Mouse (Mus musculus): ENCODE measurements around the gene Srd5a1. TPM values are rescaled to one million over a fixed set of nuclear protein-coding genes. Genes with fewer than 3 reads are reported as not detected.

Gene Srd5a1
- polyA plus RNA-seq, 1 experiment from 2014 or later: 28.0 TPM

- Histone ChIP-seq H3K27ac (ENCODE audit: low read length) (peak overlapping the region; percentile 26; the same call in 1 of the 2 replicates), H3K36me3 (ENCODE audit: control insufficient read depth, insufficient read depth, low read length) (no peaks in the 10 kb centered on the region), H3K9me3 (replicated peaks; ENCODE audit: control insufficient read depth, low read length) (no peaks in the 10 kb centered on the region), H3K9ac (ENCODE audit: low read length) (no peak overlapping the region), H3K4me1 (ENCODE audit: control insufficient read depth, insufficient read depth, low read length) (no peaks in the 10 kb centered on the region), H3K27me3 (ENCODE audit: control insufficient read depth, insufficient read depth, low read length) (no peaks in the 10 kb centered on the region), H3K4me3 (replicated peaks; ENCODE audit: low read length) (no peak overlapping the region), H3K4me2 (ENCODE audit: low read depth, low read length) (no peak overlapping the region)
- ATAC-seq (ENCODE audit: insufficient read depth, low FRiP score): no peak
- WGBS: 76% methylated on average over 8 of the region's 8 CpGs
Observed at GRCm38 (mm10) chr13:69592226-69592625, 19.0 kb downstream of the Srd5a1 start.

GRCm38 (mm10) chr13:69591338-69591737, 19.9 kb downstream of the Srd5a1 start:
- H3K27me3 ChIP-seq (ENCODE audit: control insufficient read depth, insufficient read depth, low read length): no peaks in the 10 kb centered on the region
- no peak overlapping the region for H3K9ac ChIP-seq (ENCODE audit: low read length)
- no peak overlapping the region for H3K4me3 ChIP-seq (replicated peaks; ENCODE audit: low read length)
- no peak overlapping the region for H3K4me2 ChIP-seq (ENCODE audit: low read depth, low read length)
- 0 out of 2 replicates have a peak overlapping the region, but pooled peaks have one; percentile 8 for H3K27ac ChIP-seq (ENCODE audit: low read length)
- no peak for ATAC-seq (ENCODE audit: insufficient read depth, low FRiP score)
- no peaks in the 10 kb centered on the region for H3K9me3 ChIP-seq (replicated peaks; ENCODE audit: control insufficient read depth, low read length)
- 81% methylated on average over 5 of the region's 5 CpGs for WGBS
- no peaks in the 10 kb centered on the region for H3K36me3 ChIP-seq (ENCODE audit: control insufficient read depth, insufficient read depth, low read length)
- 0 out of 2 replicates have a peak, but pooled peaks cover under 1% of the 10 kb centered on the region for H3K4me1 ChIP-seq (ENCODE audit: control insufficient read depth, insufficient read depth, low read length)

GRCm38 (mm10) chr13:69588263-69588662, 23.0 kb downstream of the Srd5a1 start:
- no peaks in the 10 kb centered on the region for H3K9me3 ChIP-seq (replicated peaks; ENCODE audit: control insufficient read depth, low read length)

DNA sequence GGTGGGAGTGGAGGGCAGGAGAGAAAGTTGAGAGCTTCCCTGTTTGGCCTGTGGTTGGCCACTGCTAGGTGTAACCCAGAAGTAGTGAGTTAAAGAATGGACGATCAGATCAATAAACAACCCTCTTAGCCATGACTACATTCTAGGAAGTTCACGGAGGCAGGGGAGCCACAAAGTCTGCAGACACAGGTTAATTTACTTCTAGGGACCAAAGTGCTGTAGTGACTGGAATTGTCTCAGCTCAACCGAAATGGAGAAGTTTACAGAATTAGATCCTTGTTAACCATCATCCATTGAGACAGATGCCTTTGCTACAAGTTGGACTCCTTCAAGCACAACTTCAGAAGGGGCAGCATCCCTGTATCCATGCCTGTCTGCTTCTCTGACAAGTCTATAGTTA, 23.4 kb downstream of the Srd5a1 start:
- no peak overlapping the region for H3K4me3 ChIP-seq (replicated peaks; ENCODE audit: low read length)
- H3K9me3 ChIP-seq (replicated peaks; ENCODE audit: control insufficient read depth, low read length): no peaks in the 10 kb centered on the region
- no peak for ATAC-seq (ENCODE audit: insufficient read depth, low FRiP score)
- no peaks in the 10 kb centered on the region for H3K36me3 ChIP-seq (ENCODE audit: control insufficient read depth, insufficient read depth, low read length)
- no peak overlapping the region for H3K9ac ChIP-seq (ENCODE audit: low read length)
- no peaks in the 10 kb centered on the region for H3K27me3 ChIP-seq (ENCODE audit: control insufficient read depth, insufficient read depth, low read length)
- H3K4me1 ChIP-seq (ENCODE audit: control insufficient read depth, insufficient read depth, low read length): peaks cover 10% of the 10 kb centered on the region
- H3K4me2 ChIP-seq (ENCODE audit: low read depth, low read length): no peak overlapping the region
- H3K27ac ChIP-seq (ENCODE audit: low read length): no peak overlapping the region
- WGBS: 57% methylated on average over 3 of the region's 3 CpGs

More at GRCm38 (mm10) chr13:69588263-69588662, 23.0 kb downstream of the Srd5a1 start:
- Histone ChIP-seq H3K27me3 (ENCODE audit: control insufficient read depth, insufficient read depth, low read length) (no peaks in the 10 kb centered on the region), H3K4me1 (ENCODE audit: control insufficient read depth, insufficient read depth, low read length) (peaks cover 10% of the 10 kb centered on the region), H3K36me3 (ENCODE audit: control insufficient read depth, insufficient read depth, low read length) (no peaks in the 10 kb centered on the region), H3K9ac (ENCODE audit: low read length) (no peak overlapping the region), H3K27ac (ENCODE audit: low read length) (no peak overlapping the region), H3K4me2 (ENCODE audit: low read depth, low read length) (no peak overlapping the region), H3K4me3 (replicated peaks; ENCODE audit: low read length) (no peak overlapping the region)
- no peak for ATAC-seq (ENCODE audit: insufficient read depth, low FRiP score)
- WGBS: 47% methylated on average over 6 of the region's 6 CpGs

DNA sequence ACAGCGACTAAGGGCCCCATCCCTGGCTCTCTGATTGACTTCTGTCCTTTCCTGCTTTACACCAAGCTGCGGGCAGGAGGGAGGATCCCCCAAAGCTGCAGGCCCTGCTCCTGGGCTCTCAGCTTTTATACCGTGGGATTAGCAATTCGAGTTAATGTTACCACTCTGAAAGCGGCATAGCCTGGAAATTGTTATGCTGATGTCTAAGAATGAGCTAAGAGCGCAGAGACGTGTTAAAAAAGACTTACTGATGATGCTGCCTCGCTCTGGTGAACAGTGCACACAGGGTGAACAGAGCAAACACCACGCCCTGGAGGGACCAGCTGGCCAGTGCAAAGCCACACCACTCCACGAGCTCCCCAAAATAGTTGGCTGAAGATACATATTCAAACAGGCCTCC, 24.9 kb downstream of the Srd5a1 start:
- WGBS: 63% methylated on average over 10 of the region's 10 CpGs
- ATAC-seq (ENCODE audit: insufficient read depth, low FRiP score): no peak
- Histone ChIP-seq H3K9ac (ENCODE audit: low read length) (no peak overlapping the region), H3K9me3 (replicated peaks; ENCODE audit: control insufficient read depth, low read length) (no peaks in the 10 kb centered on the region), H3K27ac (ENCODE audit: low read length) (no peak overlapping the region), H3K4me3 (replicated peaks; ENCODE audit: low read length) (no peak overlapping the region), H3K4me1 (ENCODE audit: control insufficient read depth, insufficient read depth, low read length) (peaks cover 10% of the 10 kb centered on the region), H3K36me3 (ENCODE audit: control insufficient read depth, insufficient read depth, low read length) (no peaks in the 10 kb centered on the region), H3K4me2 (ENCODE audit: low read depth, low read length) (no peak overlapping the region), H3K27me3 (ENCODE audit: control insufficient read depth, insufficient read depth, low read length) (no peaks in the 10 kb centered on the region)

GRCm38 (mm10) chr13:69585828-69586227, 25.4 kb downstream of the Srd5a1 start:
- H3K27me3 ChIP-seq (ENCODE audit: control insufficient read depth, insufficient read depth, low read length): no peaks in the 10 kb centered on the region
- H3K36me3 ChIP-seq (ENCODE audit: control insufficient read depth, insufficient read depth, low read length): no peaks in the 10 kb centered on the region
- H3K9ac ChIP-seq (ENCODE audit: low read length): no peak overlapping the region
- H3K4me2 ChIP-seq (ENCODE audit: low read depth, low read length): no peak overlapping the region
- no peak for ATAC-seq (ENCODE audit: insufficient read depth, low FRiP score)
- H3K4me1 ChIP-seq (ENCODE audit: control insufficient read depth, insufficient read depth, low read length): peaks cover 10% of the 10 kb centered on the region
- H3K9me3 ChIP-seq (replicated peaks; ENCODE audit: control insufficient read depth, low read length): no peaks in the 10 kb centered on the region
- 53% methylated on average over 6 of the region's 6 CpGs for WGBS
- H3K27ac ChIP-seq (ENCODE audit: low read length): no peak overlapping the region
- H3K4me3 ChIP-seq (replicated peaks; ENCODE audit: low read length): no peak overlapping the region

DNA sequence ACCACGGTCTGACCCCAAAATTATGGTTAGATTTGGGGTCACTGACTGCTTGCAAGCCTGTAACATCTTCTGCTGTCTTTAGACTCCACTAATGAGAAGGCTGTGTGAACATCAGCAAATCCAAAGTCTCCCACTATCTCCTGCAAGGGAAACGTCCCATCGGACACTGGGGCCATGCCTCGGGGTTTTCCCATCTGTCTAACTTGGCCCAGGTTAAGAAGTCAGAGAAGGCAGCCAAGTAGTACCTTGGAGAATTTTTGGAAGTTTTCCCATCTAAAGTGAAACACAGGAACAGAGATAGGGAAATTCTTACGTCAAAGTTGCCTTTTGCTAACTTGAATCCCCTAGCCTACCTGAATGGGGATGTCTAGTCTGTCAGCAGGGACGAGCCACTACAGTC, 27.7 kb downstream of the Srd5a1 start:
- Histone ChIP-seq H3K27me3 (ENCODE audit: control insufficient read depth, insufficient read depth, low read length) (no peaks in the 10 kb centered on the region), H3K4me2 (ENCODE audit: low read depth, low read length) (no peak overlapping the region), H3K36me3 (ENCODE audit: control insufficient read depth, insufficient read depth, low read length) (no peaks in the 10 kb centered on the region), H3K27ac (ENCODE audit: low read length) (no peak overlapping the region), H3K9me3 (replicated peaks; ENCODE audit: control insufficient read depth, low read length) (no peaks in the 10 kb centered on the region), H3K9ac (ENCODE audit: low read length) (no peak overlapping the region), H3K4me1 (ENCODE audit: control insufficient read depth, insufficient read depth, low read length) (peaks cover 10% of the 10 kb centered on the region), H3K4me3 (replicated peaks; ENCODE audit: low read length) (no peak overlapping the region)
- WGBS: 83% methylated on average over 6 of the region's 6 CpGs
- ATAC-seq (ENCODE audit: insufficient read depth, low FRiP score): no peak

GRCm38 (mm10) chr13:69582411-69582810, 28.8 kb downstream of the Srd5a1 start:
- H3K27ac ChIP-seq (ENCODE audit: low read length): no peak overlapping the region

DNA sequence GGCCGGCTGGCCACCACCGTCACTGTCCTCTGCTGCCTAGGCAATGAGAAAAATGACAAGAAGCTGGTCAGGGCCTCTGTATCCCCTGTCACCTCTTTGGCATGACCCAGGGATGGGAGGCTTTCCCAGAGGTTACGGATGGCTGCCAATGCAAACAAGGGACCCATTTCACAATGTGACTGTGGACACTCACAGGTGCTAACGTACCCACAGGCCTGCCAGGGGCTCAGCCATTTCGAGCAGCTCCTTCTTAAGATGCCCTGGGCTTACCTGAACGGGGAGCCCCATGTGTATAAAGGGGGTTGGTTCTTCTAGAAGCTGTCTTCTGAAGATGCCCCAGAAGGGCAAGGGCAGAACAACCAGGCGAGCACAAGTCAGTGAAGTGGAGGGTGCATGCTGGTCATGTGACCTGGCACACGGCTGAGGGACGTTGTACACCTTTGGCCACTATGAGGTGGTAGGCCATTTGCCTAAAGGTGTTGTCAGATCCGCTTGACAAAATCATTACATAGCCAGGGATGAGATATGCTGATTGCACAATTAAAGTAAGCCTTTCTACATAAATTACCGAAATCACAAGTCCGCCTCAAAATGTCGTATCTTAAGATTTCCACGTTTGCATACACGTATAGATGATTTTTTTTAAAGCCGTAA, 33.9 kb downstream of the Srd5a1 start:
- WGBS: 87% methylated on average over 16 of the region's 16 CpGs
- Histone ChIP-seq H3K4me1 (ENCODE audit: control insufficient read depth, insufficient read depth, low read length) (peaks cover 4% of the 10 kb centered on the region; the same call in 1 of the 2 replicates), H3K9me3 (replicated peaks; ENCODE audit: control insufficient read depth, low read length) (no peaks in the 10 kb centered on the region), H3K27ac (ENCODE audit: low read length) (no peak overlapping the region), H3K27me3 (ENCODE audit: control insufficient read depth, insufficient read depth, low read length) (no peaks in the 10 kb centered on the region), H3K4me2 (ENCODE audit: low read depth, low read length) (no peak overlapping the region), H3K36me3 (ENCODE audit: control insufficient read depth, insufficient read depth, low read length) (no peaks in the 10 kb centered on the region), H3K9ac (ENCODE audit: low read length) (no peak overlapping the region), H3K4me3 (replicated peaks; ENCODE audit: low read length) (no peak overlapping the region)
- ATAC-seq (ENCODE audit: insufficient read depth, low FRiP score): no peak

More at GRCm38 (mm10) chr13:69582411-69582810, 28.8 kb downstream of the Srd5a1 start:
- Histone ChIP-seq H3K27me3 (ENCODE audit: control insufficient read depth, insufficient read depth, low read length) (no peaks in the 10 kb centered on the region), H3K4me3 (replicated peaks; ENCODE audit: low read length) (no peak overlapping the region), H3K4me2 (ENCODE audit: low read depth, low read length) (no peak overlapping the region), H3K36me3 (ENCODE audit: control insufficient read depth, insufficient read depth, low read length) (no peaks in the 10 kb centered on the region), H3K4me1 (ENCODE audit: control insufficient read depth, insufficient read depth, low read length) (peaks cover 10% of the 10 kb centered on the region), H3K9me3 (replicated peaks; ENCODE audit: control insufficient read depth, low read length) (no peaks in the 10 kb centered on the region), H3K9ac (ENCODE audit: low read length) (no peak overlapping the region)
- no peak for ATAC-seq (ENCODE audit: insufficient read depth, low FRiP score)
- WGBS: 84% methylated on average over 6 of the region's 6 CpGs
